Mouse (Mus musculus) lung, postnatal 0 days (tissue): Measurements from ENCODE around the gene Amigo2.

ENCODE experiments used
- CTCF ChIP-seq: IDR thresholded peaks from 2 replicates; pipeline ENCODE4 v1.5.1; 2016; ENCODE audit warnings: antibody characterized with exemption, mild to moderate bottlenecking
- EP300 ChIP-seq: IDR thresholded peaks from 2 replicates; pipeline ENCODE4 v1.6.1; 2016; ENCODE audit warnings: antibody characterized with exemption, mild to moderate bottlenecking, control low read depth

- TF ChIP-seq CTCF (peak; percentile 37), EP300 (no peak; the same call in 1 of the 2 replicates)
These were observed 689 bp upstream of the Amigo2 start for GRCm38 (mm10) chr15:97247791-97248161.
